In the genomic region with DNA sequence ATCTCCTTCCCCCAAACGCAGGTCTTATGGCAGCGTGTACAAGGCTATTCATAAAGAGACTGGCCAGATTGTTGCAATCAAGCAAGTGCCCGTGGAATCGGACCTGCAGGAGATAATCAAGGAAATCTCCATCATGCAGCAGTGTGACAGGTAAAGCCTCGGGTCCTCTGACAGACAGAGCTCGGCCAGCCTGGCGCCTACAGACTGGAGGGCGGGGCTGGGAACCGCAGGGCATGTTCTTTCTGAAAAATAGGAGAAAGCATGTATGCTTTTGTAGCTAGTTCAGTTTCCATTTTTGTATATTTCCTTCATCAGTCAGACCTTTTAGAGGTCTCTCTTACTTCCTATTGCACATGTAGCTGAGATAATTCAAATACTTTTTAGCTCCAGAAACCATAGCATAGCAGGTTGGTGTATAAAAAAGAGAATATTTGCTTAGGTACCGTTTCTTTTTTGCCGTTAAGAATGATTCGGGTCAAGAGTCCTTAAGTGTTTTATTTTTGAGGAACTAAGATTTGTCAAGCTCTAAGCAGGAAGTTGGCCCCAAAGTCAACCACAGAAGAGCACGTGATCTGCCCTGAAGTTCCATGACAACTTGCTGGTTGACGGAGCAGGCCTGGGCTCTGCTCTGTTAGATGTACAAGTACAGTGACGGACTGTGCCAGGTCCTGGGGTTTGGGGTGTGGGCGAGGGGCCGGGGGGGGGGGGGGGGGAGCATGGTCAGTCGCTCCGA, we compare ENCODE assay signal across 9 mouse cellular contexts. TPM values are rescaled to one million over a fixed set of nuclear protein-coding genes. Genes with fewer than 3 reads are reported as not detected.
DNase-seq lines count a peak whose midpoint lies in the region; ATAC-seq lines count a peak whose summit lies in the region.
"Had no signal": no experiment of that assay in that cellular context is flagged by ENCODE, and none has a peak within 500 bp of the region (broad histone marks: within the 10 kb centered on the region; RNA-seq: fewer than 3 reads in every experiment).

No protein-coding gene starts in this region.

- ATAC-seq in cerebellum, adult (ENCODE audit: insufficient number of reproducible peaks, low FRiP score, low TSS enrichment): no peak

- no peaks in the 10 kb centered on the region for H3K27me3 ChIP-seq in splenic B cell, adult 2 months (ENCODE audit: control insufficient read depth, insufficient read depth, low read length, poor library complexity, severe bottlenecking)
- H3K27me3 ChIP-seq: heart, embryonic 15.5 days had no signal

- H3K36me3 ChIP-seq in splenic B cell, adult 2 months (ENCODE audit: control insufficient read depth, insufficient read depth, low read length, poor library complexity, severe bottlenecking): peaks cover 31% of the 10 kb centered on the region

- peak; percentile 40 for DNase-seq in gastrocnemius, postnatal 25 days
- no peak for DNase-seq in gastrocnemius, postnatal 14 days
- peak; percentile 94 for DNase-seq in induced T-regulatory cell, adult 2 months (ENCODE audit: low read depth)
- peak; percentile 90 for DNase-seq in lung, postnatal 36 days
- peak; percentile 95 for DNase-seq in splenic B cell, adult 2 months (ENCODE audit: low read depth, low spot score)
- DNase-seq in cerebellum, adult 18-20 months: no peak
- DNase-seq in right cerebral cortex, postnatal 10 days (ENCODE audit: low spot score in 2 of 2): no peak

- intact Hi-C loops in gastrocnemius, postnatal 14 days (cut with DNase I; ENCODE audit: low total_unique reads): no loop called here

RNA-seq across cellular contexts. Expression of a gene that starts 12.8 kb away (rescaled TPM):
- 10 to 100 TPM; 10.6 to 13.5 TPM for total RNA-seq in gastrocnemius, postnatal 25 days (2021)
- total RNA-seq in gastrocnemius, postnatal 14 days (2021): 10 to 100 TPM; 11.7 to 14.6 TPM

RNA-seq across cellular contexts. Expression of a gene that starts 13.7 kb away (rescaled TPM):
- total RNA-seq in gastrocnemius, postnatal 25 days (2021): 1 to 10 TPM; 7.7 to 8.8 TPM
- 10 to 100 TPM; 10.0 to 10.3 TPM for total RNA-seq in gastrocnemius, postnatal 14 days (2021)

RNA-seq across cellular contexts. Expression of a gene that starts 58.5 kb away (rescaled TPM):
- total RNA-seq in gastrocnemius, postnatal 25 days (2021): 1 to 10 TPM in 1 of 2 experiments, not detected in 1; 1.5 TPM
- under 1 TPM; 0.84 TPM for total RNA-seq in gastrocnemius, postnatal 14 days (2021)

Comparison
In these comparisons a context has a peak if more than half of its experiments do, and no peak if none do; other contexts are left out.
1. DNase-seq: peak in gastrocnemius, postnatal 25 days (single experiment), induced T-regulatory cell, adult 2 months (single experiment), lung, postnatal 36 days (single experiment) and splenic B cell, adult 2 months (single experiment); none in gastrocnemius, postnatal 14 days (single experiment), cerebellum, adult 18-20 months (0 of 2) and right cerebral cortex, postnatal 10 days (0 of 2).